Mouse (Mus musculus): ENCODE data around the gene Gm5798. TPM values are rescaled to one million over a fixed set of nuclear protein-coding genes. Genes with fewer than 3 reads are reported as not detected.
"Not testable (repeated sequence)": the region's sequence is repeated elsewhere in the genome, so short reads cannot be mapped to it uniquely, and the experiment has no call there.

The Gm5798 gene
- total RNA-seq (2014; rRNA removed; ENCODE audit: low replicate concordance) (not detected in 2 replicates), polyA plus RNA-seq (2015; fragmentation: Nextera tagmentation; extraction: Ambion mirVana) (not detected in 2 replicates)

DNA sequence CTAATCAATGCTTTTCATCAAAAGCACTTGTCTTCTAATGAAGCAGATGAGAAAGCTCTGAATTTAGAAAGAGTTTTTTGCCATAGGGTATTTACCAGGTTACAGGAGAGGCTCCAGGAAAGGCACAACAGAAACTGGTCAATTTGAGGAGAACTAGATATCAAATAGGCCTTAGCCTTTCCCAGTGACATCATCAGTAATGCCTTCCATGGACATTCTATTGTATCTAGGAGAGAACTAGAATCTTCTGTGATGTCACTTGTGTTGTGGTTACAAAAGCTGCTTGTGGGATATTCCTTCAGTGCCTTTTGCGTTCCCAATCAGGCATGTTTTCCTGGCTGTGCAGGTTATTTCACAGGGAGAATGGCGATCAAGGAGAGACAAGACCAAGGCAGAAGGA is at the start of gene Gm5798:
Gene Gm5798, plus strand, starts transcription at position 301 of the 400 bp plus-strand sequence.
- DNase-seq (ENCODE audit: low spot score); ATAC-seq (ENCODE audit: insufficient read depth, low read depth); H3K9me3 ChIP-seq (replicated peaks; ENCODE audit: control insufficient read depth, low read length): not testable (repeated sequence)

DNA sequence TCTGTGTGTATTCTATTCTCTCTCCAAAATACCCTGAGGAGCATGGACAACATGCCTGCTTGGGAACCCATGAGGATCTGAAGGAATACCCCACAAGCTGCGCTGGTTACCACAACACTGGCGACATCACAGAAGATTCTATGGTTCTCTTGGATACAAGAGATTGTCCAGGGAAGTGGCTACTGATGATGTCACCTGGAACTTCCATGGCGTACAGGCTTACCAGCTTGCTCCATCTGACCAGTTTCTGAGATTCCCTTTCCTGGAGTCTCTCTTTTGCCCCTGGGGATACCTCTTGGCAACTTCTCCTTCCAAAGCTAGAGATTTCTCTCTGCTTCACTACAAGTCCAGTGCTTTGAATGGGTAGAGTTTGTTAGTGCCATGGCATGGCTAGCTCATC is 37.9 kb downstream of the Gm5798 start, which contains the start of gene Gm7945:
Gene Gm7945, minus strand, starts transcription at position 101 of the 400 bp plus-strand sequence.
- not testable (repeated sequence) for ATAC-seq (ENCODE audit: insufficient read depth, low read depth); H3K4me3 ChIP-seq (ENCODE audit: low read depth, low read length); H3K36me3 ChIP-seq (replicated peaks; ENCODE audit: control insufficient read depth, insufficient read depth, low read length); H3K4me1 ChIP-seq (ENCODE audit: control insufficient read depth, insufficient read depth); H3K9me3 ChIP-seq (replicated peaks; ENCODE audit: control insufficient read depth, low read length); DNase-seq (ENCODE audit: low spot score); H3K27ac ChIP-seq (ENCODE audit: low read depth); H3K4me2 ChIP-seq (ENCODE audit: low read depth, low read length); H3K27me3 ChIP-seq (ENCODE audit: control insufficient read depth, insufficient read depth, low read length); H3K9ac ChIP-seq (replicated peaks; ENCODE audit: low read depth, low read length)
- no CpG with 5 or more reads among the region's 3 CpGs for WGBS

More for the DNA sequence above, at the start of gene Gm5798:
- H3K9ac ChIP-seq (replicated peaks; ENCODE audit: low read depth, low read length); H3K36me3 ChIP-seq (replicated peaks; ENCODE audit: control insufficient read depth, insufficient read depth, low read length); H3K27ac ChIP-seq (ENCODE audit: low read depth); H3K4me2 ChIP-seq (ENCODE audit: low read depth, low read length); H3K4me3 ChIP-seq (ENCODE audit: low read depth, low read length); H3K4me1 ChIP-seq (ENCODE audit: control insufficient read depth, insufficient read depth); H3K27me3 ChIP-seq (ENCODE audit: control insufficient read depth, insufficient read depth, low read length): not testable (repeated sequence)
- 44% methylated on average over 2 of the region's 2 CpGs for WGBS

Other genes starting within 250 kb of the Gm5798 start
- gene Mat1a, start 243.6 kb upstream of the Gm5798 start, total RNA-seq (2014; rRNA removed; ENCODE audit: low replicate concordance), result 0.97 and 6.1 TPM in 2 replicates
- gene Mat1a, start 243.6 kb upstream of the Gm5798 start, polyA plus RNA-seq (2015; fragmentation: Nextera tagmentation; extraction: Ambion mirVana), result 0.10 and 0.19 TPM in 2 replicates
- gene Sftpa1, start 216.8 kb upstream of the Gm5798 start, total RNA-seq (2014; rRNA removed; ENCODE audit: low replicate concordance), result 0.69 TPM in 1 of 2 replicates, not detected in the other
- 0.41 and 1.5 TPM in 2 replicates for gene Sftpa1, start 216.8 kb upstream of the Gm5798 start, polyA plus RNA-seq (2015; fragmentation: Nextera tagmentation; extraction: Ambion mirVana)
- gene Mbl1, start 197.2 kb upstream of the Gm5798 start, total RNA-seq (2014; rRNA removed; ENCODE audit: low replicate concordance), result not detected in 2 replicates
- gene Mbl1, start 197.2 kb upstream of the Gm5798 start, polyA plus RNA-seq (2015; fragmentation: Nextera tagmentation; extraction: Ambion mirVana), result not detected in 2 replicates
- gene Sftpd, start 163.5 kb upstream of the Gm5798 start, total RNA-seq (2014; rRNA removed; ENCODE audit: low replicate concordance), result not detected in 2 replicates
- gene Sftpd, start 163.5 kb upstream of the Gm5798 start, polyA plus RNA-seq (2015; fragmentation: Nextera tagmentation; extraction: Ambion mirVana), result 0.44 and 1.9 TPM in 2 replicates
- not detected in 2 replicates for gene Gm2832, start 69.8 kb upstream of the Gm5798 start, total RNA-seq (2014; rRNA removed; ENCODE audit: low replicate concordance)
- gene Gm2832, start 69.8 kb upstream of the Gm5798 start, polyA plus RNA-seq (2015; fragmentation: Nextera tagmentation; extraction: Ambion mirVana), result not detected in 2 replicates
- gene Gm7945, start 37.8 kb downstream of the Gm5798 start, total RNA-seq (2014; rRNA removed; ENCODE audit: low replicate concordance), result not detected in 2 replicates
- not detected in 2 replicates for gene Gm7945, start 37.8 kb downstream of the Gm5798 start, polyA plus RNA-seq (2015; fragmentation: Nextera tagmentation; extraction: Ambion mirVana)
- gene Gm6482, start 59.7 kb downstream of the Gm5798 start, total RNA-seq (2014; rRNA removed; ENCODE audit: low replicate concordance), result not detected in 2 replicates
- gene Gm6482, start 59.7 kb downstream of the Gm5798 start, polyA plus RNA-seq (2015; fragmentation: Nextera tagmentation; extraction: Ambion mirVana), result not detected in 2 replicates
- gene Gm7954, start 104.9 kb downstream of the Gm5798 start, total RNA-seq (2014; rRNA removed; ENCODE audit: low replicate concordance), result not detected in 2 replicates
- gene Gm7954, start 104.9 kb downstream of the Gm5798 start, polyA plus RNA-seq (2015; fragmentation: Nextera tagmentation; extraction: Ambion mirVana), result not detected in 2 replicates
- not detected in 2 replicates for gene Gm3486, start 140.9 kb downstream of the Gm5798 start, total RNA-seq (2014; rRNA removed; ENCODE audit: low replicate concordance)
- not detected in 2 replicates for gene Gm3486, start 140.9 kb downstream of the Gm5798 start, polyA plus RNA-seq (2015; fragmentation: Nextera tagmentation; extraction: Ambion mirVana)
- gene Gm7970, start 207.0 kb downstream of the Gm5798 start, total RNA-seq (2014; rRNA removed; ENCODE audit: low replicate concordance), result not detected in 2 replicates
- not detected in 2 replicates for gene Gm7970, start 207.0 kb downstream of the Gm5798 start, polyA plus RNA-seq (2015; fragmentation: Nextera tagmentation; extraction: Ambion mirVana)
- not detected in 2 replicates for gene 1700049E17Rik2, start 224.6 kb downstream of the Gm5798 start, total RNA-seq (2014; rRNA removed; ENCODE audit: low replicate concordance)
- gene 1700049E17Rik2, start 224.6 kb downstream of the Gm5798 start, polyA plus RNA-seq (2015; fragmentation: Nextera tagmentation; extraction: Ambion mirVana), result not detected in 2 replicates

All from heart, postnatal 0 days (tissue).